Mouse (Mus musculus): ENCODE results near the gene Unc79. TPM values are rescaled to one million over a fixed set of nuclear protein-coding genes. Genes with fewer than 3 reads are reported as not detected.

The Unc79 gene
- polyA plus RNA-seq, 1 experiment from 2014 or later = 0.54 TPM

- H3K27me3 ChIP-seq (replicated peaks; ENCODE audit: control insufficient read depth, insufficient read depth, low read length) = no peaks in the 10 kb centered on the region
- ATAC-seq (ENCODE audit: low read depth) = no peak
- WGBS = 74% methylated on average over 10 of the region's 10 CpGs
Observed at GRCm38 (mm10) chr12:103117517-103118193, 169.0 kb downstream of the Unc79 start.

GRCm38 (mm10) chr12:103121928-103122327 is 173.3 kb downstream of the Unc79 start:
- no peak for ATAC-seq (ENCODE audit: low read depth)
- WGBS = 84% methylated on average over 5 of the region's 5 CpGs

More at GRCm38 (mm10) chr12:103117517-103118193, 169.0 kb downstream of the Unc79 start:
- Histone ChIP-seq H3K36me3 (ENCODE audit: control insufficient read depth, insufficient read depth, low read length) (no peaks in the 10 kb centered on the region), H3K27ac (replicated peaks; ENCODE audit: low read depth, low read length) (no peak overlapping the region), H3K9ac (ENCODE audit: low read depth, low read length) (no peak overlapping the region), H3K4me2 (ENCODE audit: low read depth, low read length) (no peak overlapping the region), H3K9me3 (ENCODE audit: control insufficient read depth, low read length) (no peaks in the 10 kb centered on the region), H3K4me1 (ENCODE audit: control insufficient read depth, insufficient read depth, low read length) (no peaks in the 10 kb centered on the region), H3K4me3 (ENCODE audit: low read depth, low read length) (no peak overlapping the region)
- DNase-seq (ENCODE audit: low spot score) = no peak

GRCm38 (mm10) chr12:103123861-103124260 is 175.2 kb downstream of the Unc79 start:
- no peak overlapping the region for H3K4me3 ChIP-seq (ENCODE audit: low read depth, low read length)
- H3K4me1 ChIP-seq (ENCODE audit: control insufficient read depth, insufficient read depth, low read length) = no peaks in the 10 kb centered on the region
- H3K9me3 ChIP-seq (ENCODE audit: control insufficient read depth, low read length) = no peaks in the 10 kb centered on the region
- ATAC-seq (ENCODE audit: low read depth) (no peak), DNase-seq (ENCODE audit: low spot score) (no peak)
- no peaks in the 10 kb centered on the region for H3K27me3 ChIP-seq (replicated peaks; ENCODE audit: control insufficient read depth, insufficient read depth, low read length)
- H3K27ac ChIP-seq (replicated peaks; ENCODE audit: low read depth, low read length) = no peak overlapping the region
- 65% methylated on average over 1 of the region's 1 CpGs for WGBS
- no peak overlapping the region for H3K9ac ChIP-seq (ENCODE audit: low read depth, low read length)
- no peak overlapping the region for H3K4me2 ChIP-seq (ENCODE audit: low read depth, low read length)
- H3K36me3 ChIP-seq (ENCODE audit: control insufficient read depth, insufficient read depth, low read length) = no peaks in the 10 kb centered on the region

More at GRCm38 (mm10) chr12:103121928-103122327, 173.3 kb downstream of the Unc79 start:
- H3K9ac ChIP-seq (ENCODE audit: low read depth, low read length) = no peak overlapping the region
- no peak for DNase-seq (ENCODE audit: low spot score)
- no peaks in the 10 kb centered on the region for H3K4me1 ChIP-seq (ENCODE audit: control insufficient read depth, insufficient read depth, low read length)
- H3K9me3 ChIP-seq (ENCODE audit: control insufficient read depth, low read length) = no peaks in the 10 kb centered on the region
- H3K27me3 ChIP-seq (replicated peaks; ENCODE audit: control insufficient read depth, insufficient read depth, low read length) = no peaks in the 10 kb centered on the region
- no peak overlapping the region for H3K4me2 ChIP-seq (ENCODE audit: low read depth, low read length)
- H3K4me3 ChIP-seq (ENCODE audit: low read depth, low read length) = no peak overlapping the region
- no peaks in the 10 kb centered on the region for H3K36me3 ChIP-seq (ENCODE audit: control insufficient read depth, insufficient read depth, low read length)
- H3K27ac ChIP-seq (replicated peaks; ENCODE audit: low read depth, low read length) = no peak overlapping the region

DNA sequence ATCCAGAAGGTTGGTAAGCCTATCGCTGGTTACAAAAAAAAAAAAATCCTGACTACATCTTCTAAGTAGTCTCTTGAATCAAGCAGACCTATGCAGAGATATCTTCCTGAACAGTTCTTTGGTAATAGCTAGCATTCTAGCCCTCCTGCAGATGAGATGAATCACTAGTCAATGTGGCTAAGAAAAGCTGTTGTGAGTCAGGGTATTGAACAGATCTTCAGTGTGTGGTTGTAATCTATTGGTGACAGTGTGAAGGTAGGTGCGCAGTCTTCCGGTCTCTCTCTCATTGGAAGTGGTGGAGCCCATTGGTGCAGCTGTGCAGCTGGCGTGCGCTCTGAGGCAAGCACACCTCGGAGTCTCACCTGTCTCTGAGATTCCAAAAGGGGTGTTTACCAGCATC is 180.3 kb downstream of the Unc79 start:
- Histone ChIP-seq H3K4me2 (ENCODE audit: low read depth, low read length) (no peak overlapping the region), H3K27ac (replicated peaks; ENCODE audit: low read depth, low read length) (no peak overlapping the region), H3K9ac (ENCODE audit: low read depth, low read length) (no peak overlapping the region), H3K36me3 (ENCODE audit: control insufficient read depth, insufficient read depth, low read length) (no peaks in the 10 kb centered on the region), H3K4me3 (ENCODE audit: low read depth, low read length) (no peak overlapping the region), H3K9me3 (ENCODE audit: control insufficient read depth, low read length) (no peaks in the 10 kb centered on the region), H3K27me3 (replicated peaks; ENCODE audit: control insufficient read depth, insufficient read depth, low read length) (no peaks in the 10 kb centered on the region), H3K4me1 (ENCODE audit: control insufficient read depth, insufficient read depth, low read length) (no peaks in the 10 kb centered on the region)
- DNase-seq (ENCODE audit: low spot score) (no peak), ATAC-seq (ENCODE audit: low read depth) (no peak)
- WGBS = 90% methylated on average over 6 of the region's 6 CpGs

DNA sequence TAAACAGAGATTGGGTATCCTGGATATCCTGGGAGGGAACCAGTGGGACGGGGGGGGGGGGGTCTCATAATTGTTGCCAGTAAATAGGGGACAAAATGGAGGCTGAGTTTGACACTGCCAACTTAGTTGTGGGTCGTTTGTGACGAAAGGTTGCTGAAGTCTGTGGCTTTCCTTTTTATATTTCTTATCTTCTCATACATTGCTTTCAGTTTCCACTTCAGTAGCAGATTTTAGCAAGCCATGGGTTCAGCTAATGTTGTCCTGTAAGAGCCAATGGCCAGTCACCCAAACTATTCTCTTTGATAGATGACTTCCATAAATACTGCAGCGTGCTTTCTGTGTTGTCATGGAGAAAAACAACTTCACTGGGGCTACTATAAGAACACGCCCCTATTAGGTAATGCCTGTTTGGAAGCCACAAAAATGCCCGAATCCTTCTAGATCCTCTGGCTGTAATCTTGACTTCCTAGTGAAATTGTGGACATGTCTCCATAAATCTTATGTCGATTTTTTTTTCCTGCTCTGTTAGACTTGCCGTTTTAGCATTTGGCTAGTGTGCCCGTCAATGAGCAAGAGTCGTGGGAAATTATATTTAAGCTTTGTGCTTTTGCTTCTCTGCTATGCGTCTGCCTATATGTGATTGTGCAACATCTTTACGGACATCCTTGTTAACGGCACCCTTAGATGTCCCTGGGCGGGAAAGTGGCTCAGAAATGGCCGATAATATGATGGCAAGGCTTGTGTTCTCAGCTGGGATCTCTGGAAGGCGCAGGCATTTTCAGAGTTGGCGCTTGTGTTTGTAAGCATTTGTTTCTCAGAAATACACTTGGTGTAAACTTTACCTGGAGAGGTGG is 181.0 kb downstream of the Unc79 start:
- Histone ChIP-seq H3K27me3 (replicated peaks; ENCODE audit: control insufficient read depth, insufficient read depth, low read length) (no peaks in the 10 kb centered on the region), H3K4me2 (ENCODE audit: low read depth, low read length) (no peak overlapping the region), H3K27ac (replicated peaks; ENCODE audit: low read depth, low read length) (no peak overlapping the region), H3K9ac (ENCODE audit: low read depth, low read length) (no peak overlapping the region), H3K9me3 (ENCODE audit: control insufficient read depth, low read length) (no peaks in the 10 kb centered on the region), H3K36me3 (ENCODE audit: control insufficient read depth, insufficient read depth, low read length) (no peaks in the 10 kb centered on the region), H3K4me1 (ENCODE audit: control insufficient read depth, insufficient read depth, low read length) (no peaks in the 10 kb centered on the region), H3K4me3 (ENCODE audit: low read depth, low read length) (no peak overlapping the region)
- WGBS = 83% methylated on average over 17 of the region's 17 CpGs
- ATAC-seq (ENCODE audit: low read depth) = no peak
- no peak for DNase-seq (ENCODE audit: low spot score)

DNA sequence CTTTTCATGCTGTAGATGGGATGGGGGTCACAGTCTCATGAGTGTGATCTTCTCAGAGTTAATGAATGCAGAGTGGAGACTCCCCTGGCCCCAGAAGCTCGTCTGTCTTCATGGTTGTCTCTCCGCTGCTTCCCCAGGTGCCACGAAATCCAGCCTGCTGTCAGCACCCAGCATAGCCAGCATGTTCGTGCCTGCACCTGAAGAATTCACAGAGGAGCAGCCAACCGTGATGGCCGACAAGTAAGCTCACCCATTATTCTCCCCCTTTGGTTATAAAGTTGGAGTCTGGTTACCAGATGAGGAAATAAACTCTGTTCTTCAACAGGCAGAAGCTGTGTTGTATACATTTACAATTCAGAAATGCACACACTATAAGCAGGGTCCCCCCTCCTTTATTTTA is 182.8 kb downstream of the Unc79 start:
- no peak overlapping the region for H3K4me2 ChIP-seq (ENCODE audit: low read depth, low read length)
- H3K36me3 ChIP-seq (ENCODE audit: control insufficient read depth, insufficient read depth, low read length) = no peaks in the 10 kb centered on the region
- WGBS = 49% methylated on average over 6 of the region's 6 CpGs
- no peak overlapping the region for H3K27ac ChIP-seq (replicated peaks; ENCODE audit: low read depth, low read length)
- H3K9me3 ChIP-seq (ENCODE audit: control insufficient read depth, low read length) = no peaks in the 10 kb centered on the region
- no peaks in the 10 kb centered on the region for H3K27me3 ChIP-seq (replicated peaks; ENCODE audit: control insufficient read depth, insufficient read depth, low read length)
- 0 out of 2 replicates have a peak, but pooled peaks have one; percentile 65 for ATAC-seq (ENCODE audit: low read depth)
- DNase-seq (ENCODE audit: low spot score) = peak; percentile 55
- H3K9ac ChIP-seq (ENCODE audit: low read depth, low read length) = no peak overlapping the region
- no peak overlapping the region for H3K4me3 ChIP-seq (ENCODE audit: low read depth, low read length)
- no peaks in the 10 kb centered on the region for H3K4me1 ChIP-seq (ENCODE audit: control insufficient read depth, insufficient read depth, low read length)

GRCm38 (mm10) chr12:103142550-103143010 is 193.9 kb downstream of the Unc79 start:
- no peak overlapping the region for H3K27ac ChIP-seq (replicated peaks; ENCODE audit: low read depth, low read length)
- no peaks in the 10 kb centered on the region for H3K27me3 ChIP-seq (replicated peaks; ENCODE audit: control insufficient read depth, insufficient read depth, low read length)
- DNase-seq (ENCODE audit: low spot score) (peak; percentile 89), ATAC-seq (ENCODE audit: low read depth) (no peak)
- peaks cover 7% of the 10 kb centered on the region for H3K9me3 ChIP-seq (ENCODE audit: control insufficient read depth, low read length)
- no peaks in the 10 kb centered on the region; the same call in 1 of the 2 replicates for H3K4me1 ChIP-seq (ENCODE audit: control insufficient read depth, insufficient read depth, low read length)
- no peak overlapping the region for H3K4me3 ChIP-seq (ENCODE audit: low read depth, low read length)
- no peak overlapping the region; the same call in 1 of the 2 replicates for H3K9ac ChIP-seq (ENCODE audit: low read depth, low read length)
- no peak overlapping the region for H3K4me2 ChIP-seq (ENCODE audit: low read depth, low read length)
- WGBS = 62% methylated on average over 9 of the region's 9 CpGs
- H3K36me3 ChIP-seq (ENCODE audit: control insufficient read depth, insufficient read depth, low read length) = no peaks in the 10 kb centered on the region

DNA sequence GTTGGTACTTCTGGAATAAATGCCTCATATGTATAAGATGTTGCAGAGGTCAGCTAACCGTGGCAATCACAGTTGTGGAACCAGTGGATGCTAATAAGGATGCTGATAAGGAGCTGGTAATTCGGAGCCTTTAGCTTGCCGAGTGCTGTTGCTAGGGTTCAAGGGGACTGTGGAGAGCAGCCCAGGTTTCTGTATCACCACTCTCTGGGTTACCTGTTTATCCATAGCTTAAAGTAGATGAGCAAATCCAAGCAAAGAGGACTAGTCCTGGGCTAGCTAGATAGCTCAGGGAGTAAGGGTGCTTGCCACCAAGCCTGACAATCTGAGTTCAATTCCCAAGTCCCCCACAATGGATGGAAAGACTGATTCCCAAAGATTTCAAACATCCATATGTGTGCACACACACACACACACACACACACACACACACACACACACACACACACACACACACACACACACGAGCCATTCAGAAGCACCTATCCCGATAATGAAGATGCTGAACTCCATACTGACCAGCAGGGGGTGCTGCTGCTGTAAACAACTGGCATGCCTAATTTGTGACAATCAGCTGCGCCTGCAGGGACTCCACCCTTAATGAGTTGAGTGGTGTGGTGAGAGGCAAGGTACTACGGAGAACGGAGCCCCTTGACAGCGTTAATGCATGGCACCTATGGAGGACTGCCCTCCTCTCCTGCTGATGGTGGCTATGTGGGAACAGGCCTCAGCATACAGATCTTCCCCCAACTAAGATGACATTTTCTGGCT is 195.3 kb downstream of the Unc79 start:
- peaks cover 7% of the 10 kb centered on the region for H3K9me3 ChIP-seq (ENCODE audit: control insufficient read depth, low read length)
- H3K27me3 ChIP-seq (replicated peaks; ENCODE audit: control insufficient read depth, insufficient read depth, low read length) = no peaks in the 10 kb centered on the region
- H3K27ac ChIP-seq (replicated peaks; ENCODE audit: low read depth, low read length) = no peak overlapping the region
- H3K4me3 ChIP-seq (ENCODE audit: low read depth, low read length) = no peak overlapping the region
- H3K9ac ChIP-seq (ENCODE audit: low read depth, low read length) = no peak overlapping the region
- H3K4me1 ChIP-seq (ENCODE audit: control insufficient read depth, insufficient read depth, low read length) = no peaks in the 10 kb centered on the region; the same call in 1 of the 2 replicates
- H3K36me3 ChIP-seq (ENCODE audit: control insufficient read depth, insufficient read depth, low read length) = no peaks in the 10 kb centered on the region
- ATAC-seq (ENCODE audit: low read depth) (peak; percentile 47; the same call in 1 of the 2 replicates), DNase-seq (ENCODE audit: low spot score) (peak; percentile 79)
- no peak overlapping the region for H3K4me2 ChIP-seq (ENCODE audit: low read depth, low read length)
- 29% methylated on average over 8 of the region's 9 CpGs for WGBS

Measured in embryonic facial prominence, embryonic 14.5 days (tissue).